Mouse (Mus musculus) spleen, adult 2 months (tissue): ENCODE measurements around the gene Aldh3b2. TPM values are rescaled to one million over a fixed set of nuclear protein-coding genes. Genes with fewer than 3 reads are reported as not detected.
"Not testable (repeated sequence)": the region's sequence is repeated elsewhere in the genome, so short reads cannot be mapped to it uniquely, and the experiment has no call there.

Source experiments
- DNase-seq, 2 experiments: peaks; one replicate each; pipeline versions ENCODE4 v3.0.0 to v3.0.0-alpha.2; 2012 to 2021; ENCODE audit warnings: low spot score in 2 of 2, low read depth in 1 of 2
- H3K27ac ChIP-seq: fragments of 200-500 bp; 2 replicates; pipeline ENCODE4 v1.5.1; 2012; ENCODE audit warnings: low read length, inconsistent platforms; ENCODE audit not compliant: insufficient read depth
- H3K27me3 ChIP-seq: fragments of 200-500 bp; 2 replicates; pipeline ENCODE4 v1.6.1; 2012; ENCODE audit warnings: mild to moderate bottlenecking, moderate library complexity, low read length, inconsistent platforms; ENCODE audit not compliant: control insufficient read depth, insufficient read depth
- H3K36me3 ChIP-seq: fragments of 200-500 bp; 2 replicates; pipeline ENCODE4 v1.6.1; 2012; ENCODE audit warnings: mild to moderate bottlenecking, low read length, inconsistent platforms; ENCODE audit not compliant: control insufficient read depth, insufficient read depth
- H3K4me1 ChIP-seq: fragments of 200-500 bp; 2 replicates; pipeline ENCODE4 v1.6.1; 2011; ENCODE audit warnings: inconsistent platforms; ENCODE audit not compliant: control insufficient read depth, insufficient read depth, insufficient read length
- H3K4me3 ChIP-seq: fragments of 200-500 bp; 2 replicates; pipeline ENCODE4 v1.5.1; 2011; ENCODE audit warnings: mild to moderate bottlenecking, inconsistent platforms; ENCODE audit not compliant: insufficient read depth, insufficient read length; ENCODE audit errors: extremely low read depth
- CTCF ChIP-seq: fragments of 200-500 bp; IDR thresholded peaks from 2 replicates; pipeline ENCODE4 v1.5.1; 2011; ENCODE audit warnings: mild to moderate bottlenecking, inconsistent platforms; ENCODE audit not compliant: insufficient read depth, insufficient read length, insufficient replicate concordance; ENCODE audit errors: extremely low read depth
- POLR2A ChIP-seq: fragments of 200-500 bp; IDR thresholded peaks from 2 replicates; pipeline ENCODE4 v1.6.1; 2011; ENCODE audit warnings: low read depth, low read length, inconsistent platforms
- WGBS: fragments of 180-500 bp; shearing (Covaris S2); methylation state at CpG from one replicate; pipeline ENCODE4 v1.1.7; 2018; 5-methylcytosine and 5-hydroxymethylcytosine counted together
- polyA plus RNA-seq: library from polyadenylated mRNA; depleted of rRNA; stranded (reverse); fragments of >200 nt; gene quantifications from 2 replicates; pipeline ENCODE4 v1.2.3, GENCODE M21; 2012

The Aldh3b2 gene
- polyA plus RNA-seq, 1 experiment, result 0.65 TPM

GRCm38 (mm10) chr19:3955804-3956203 lies 16.3 kb upstream of the Aldh3b2 start:
- WGBS, result 89% methylated on average over 4 of the region's 4 CpGs

GRCm38 (mm10) chr19:3957296-3958036 lies 14.7 kb upstream of the Aldh3b2 start:
- H3K36me3 ChIP-seq, H3K27me3 ChIP-seq, H3K27ac ChIP-seq, H3K4me1 ChIP-seq, DNase-seq, H3K4me3 ChIP-seq: not testable (repeated sequence)
- 86% methylated on average over 5 of the region's 5 CpGs for WGBS

More at GRCm38 (mm10) chr19:3955804-3956203, 16.3 kb upstream of the Aldh3b2 start:
- Histone ChIP-seq H3K36me3 (no peaks in the 10 kb centered on the region), H3K27ac (no peak overlapping the region), H3K4me3 (no peak overlapping the region), H3K4me1 (no peaks in the 10 kb centered on the region), H3K27me3 (no peaks in the 10 kb centered on the region)
- no peak for DNase-seq
- TF ChIP-seq CTCF, result no peak
- no peak for TF ChIP-seq POLR2A

- 84% methylated on average over 4 of the region's 4 CpGs for WGBS
- H3K4me1 ChIP-seq, result no peaks in the 10 kb centered on the region
- H3K4me3 ChIP-seq, result no peak within 1 kb of the TSS
- TF ChIP-seq CTCF (no peak), POLR2A (no peak)
- H3K36me3 ChIP-seq, result no peaks in the 10 kb centered on the region
- H3K27ac ChIP-seq, result no peak within 1 kb of the TSS
- no peak for DNase-seq
- no peaks in the 10 kb centered on the region for H3K27me3 ChIP-seq
Observed at GRCm38 (mm10) chr19:3958470-3958869, 13.7 kb upstream of the Aldh3b2 start, which contains the start of gene Aldh3b3. Aldh3b3 (plus strand) TSS chr19:3958645.

- no peaks in the 10 kb centered on the region for H3K27me3 ChIP-seq
- no peak for DNase-seq
- H3K27ac ChIP-seq, result no peak overlapping the region
- H3K36me3 ChIP-seq, result no peaks in the 10 kb centered on the region
- H3K4me1 ChIP-seq, result no peaks in the 10 kb centered on the region
- no peak for TF ChIP-seq POLR2A
- no peak for TF ChIP-seq CTCF
- H3K4me3 ChIP-seq, result no peak overlapping the region
Observed at GRCm38 (mm10) chr19:3959030-3959429, 13.1 kb upstream of the Aldh3b2 start.

GRCm38 (mm10) chr19:3960211-3960610 lies 11.9 kb upstream of the Aldh3b2 start:
- DNase-seq, result no peak
- no peaks in the 10 kb centered on the region for H3K36me3 ChIP-seq
- no peaks in the 10 kb centered on the region for H3K4me1 ChIP-seq
- no peak for TF ChIP-seq CTCF
- TF ChIP-seq POLR2A, result no peak
- H3K27ac ChIP-seq, result no peak overlapping the region
- 70% methylated on average over 5 of the region's 5 CpGs for WGBS
- no peaks in the 10 kb centered on the region for H3K27me3 ChIP-seq
- H3K4me3 ChIP-seq, result no peak overlapping the region

GRCm38 (mm10) chr19:3961805-3962204 lies 10.3 kb upstream of the Aldh3b2 start:
- 93% methylated on average over 6 of the region's 6 CpGs for WGBS
- not testable (repeated sequence) for H3K4me3 ChIP-seq, H3K4me1 ChIP-seq, H3K27me3 ChIP-seq, H3K27ac ChIP-seq, DNase-seq, H3K36me3 ChIP-seq

GRCm38 (mm10) chr19:3962469-3962868 lies 9.7 kb upstream of the Aldh3b2 start:
- Histone ChIP-seq H3K27ac (no peak overlapping the region), H3K27me3 (no peaks in the 10 kb centered on the region), H3K36me3 (no peaks in the 10 kb centered on the region), H3K4me3 (no peak overlapping the region), H3K4me1 (no peaks in the 10 kb centered on the region)
- WGBS, result 29% methylated on average over 2 of the region's 2 CpGs
- no peak for TF ChIP-seq CTCF
- no peak for TF ChIP-seq POLR2A
- no peak for DNase-seq
